Mouse (Mus musculus) kidney, adult 2 months (tissue): Measurements from ENCODE around the gene Tmeff2. TPM values are rescaled to one million over a fixed set of nuclear protein-coding genes. Genes with fewer than 3 reads are reported as not detected.
A peak's percentile ranks its signal among the peaks of the same experiment; 100 is the strongest.

ENCODE experiments used
- DNase-seq: peaks from one replicate; pipeline ENCODE4 v3.0.0; 2021
- H3K27ac ChIP-seq: fragments of 200-500 bp; 2 replicates; pipeline ENCODE4 v1.5.1; 2012; ENCODE audit warnings: low read depth, low read length, control low read depth, inconsistent platforms; ENCODE audit not compliant: insufficient read depth
- H3K27me3 ChIP-seq: fragments of 200-500 bp; replicated peaks from 2 replicates; pipeline ENCODE4 v1.6.1; 2012; ENCODE audit warnings: mild to moderate bottlenecking, moderate library complexity, low read length, inconsistent platforms; ENCODE audit not compliant: control insufficient read depth, insufficient read depth
- H3K36me3 ChIP-seq: fragments of 200-500 bp; 2 replicates; pipeline ENCODE4 v1.6.1; 2012; ENCODE audit warnings: mild to moderate bottlenecking, moderate library complexity, low read length, inconsistent platforms; ENCODE audit not compliant: control insufficient read depth, insufficient read depth
- H3K4me1 ChIP-seq: fragments of 200-500 bp; 2 replicates; pipeline ENCODE4 v1.6.1; 2011; ENCODE audit warnings: low read length; ENCODE audit not compliant: control insufficient read depth, insufficient read depth
- H3K4me3 ChIP-seq: fragments of 200-500 bp; 2 replicates; pipeline ENCODE4 v1.5.1; 2011; ENCODE audit warnings: mild to moderate bottlenecking, low read depth, low read length, control low read depth; ENCODE audit not compliant: insufficient read depth
- CTCF ChIP-seq: fragments of 200-500 bp; conservative IDR thresholded peaks from 2 replicates; pipeline ENCODE4 v1.5.1; 2011; ENCODE audit warnings: low read depth, mild to moderate bottlenecking, control low read depth, low read length, moderate library complexity, mixed read lengths; ENCODE audit not compliant: insufficient read depth, insufficient read length
- POLR2A ChIP-seq: fragments of 200-500 bp; IDR thresholded peaks from one replicate; pipeline ENCODE4 v1.6.1; 2011; ENCODE audit warnings: low read depth, low read length, control low read depth
- WGBS: fragments of 180-500 bp; shearing (Covaris S2); methylation state at CpG from one replicate; pipeline ENCODE4 v1.1.7; 2018; 5-methylcytosine and 5-hydroxymethylcytosine counted together
- polyA plus RNA-seq: library from polyadenylated mRNA; depleted of rRNA; stranded (reverse); fragments of >200 nt; gene quantifications from 2 replicates; pipeline ENCODE4 v1.2.3, GENCODE M21; 2012

The Tmeff2 gene
- polyA plus RNA-seq, 1 experiment: 0.52 TPM

- H3K27ac ChIP-seq: no peak overlapping the region
- H3K4me1 ChIP-seq: no peaks in the 10 kb centered on the region
- H3K4me3 ChIP-seq: no peak overlapping the region
- no peak for TF ChIP-seq CTCF
- TF ChIP-seq POLR2A: no peak
- H3K36me3 ChIP-seq: no peaks in the 10 kb centered on the region
- H3K27me3 ChIP-seq: no peaks in the 10 kb centered on the region
- DNase-seq: no peak
- 86% methylated on average over 3 of the region's 3 CpGs for WGBS
Measured at GRCm38 (mm10) chr1:51215631-51216030, 315.2 kb downstream of the Tmeff2 start.

DNA sequence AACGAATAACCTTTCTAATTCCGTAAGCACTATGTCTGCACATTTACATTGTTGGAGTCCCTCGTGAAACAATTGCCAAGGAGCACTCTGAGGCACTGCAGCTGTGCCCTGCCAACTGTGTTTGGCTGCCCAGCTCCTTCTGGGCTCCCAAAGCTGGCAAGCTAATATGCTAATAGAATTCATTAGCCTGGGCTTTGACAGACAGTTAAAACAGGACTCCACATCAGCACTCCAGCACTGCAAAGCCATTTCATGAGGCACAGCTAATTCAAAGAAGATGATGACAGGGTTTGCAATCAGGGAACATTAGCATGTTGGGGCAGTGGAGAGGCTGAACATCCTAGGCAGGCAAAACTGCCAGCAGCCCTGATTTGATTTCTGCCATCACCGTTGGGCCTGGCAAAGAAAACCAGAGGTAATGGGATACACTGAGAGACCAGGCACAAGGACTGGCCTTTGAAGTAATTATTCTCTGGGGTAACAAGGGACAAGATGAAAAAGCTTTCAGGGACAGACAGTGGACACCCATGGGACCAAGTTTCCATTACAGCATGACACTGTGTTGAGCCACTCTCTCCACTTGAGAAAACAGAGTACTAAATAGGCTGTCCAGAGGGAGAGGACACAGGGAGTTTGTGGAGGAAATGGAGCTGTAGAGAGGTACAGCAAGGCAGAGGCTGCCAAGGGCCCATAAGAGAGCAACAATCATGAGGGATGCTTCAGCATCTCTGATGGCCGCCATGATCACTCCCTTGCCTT is 316.0 kb downstream of the Tmeff2 start:
- 76% methylated on average over 5 of the region's 5 CpGs for WGBS
- no peaks in the 10 kb centered on the region for H3K27me3 ChIP-seq
- TF ChIP-seq POLR2A: no peak
- no peak for TF ChIP-seq CTCF
- no peaks in the 10 kb centered on the region for H3K4me1 ChIP-seq
- DNase-seq: peak; percentile 6
- no peaks in the 10 kb centered on the region for H3K36me3 ChIP-seq
- no peak overlapping the region for H3K27ac ChIP-seq
- H3K4me3 ChIP-seq: no peak overlapping the region

DNA sequence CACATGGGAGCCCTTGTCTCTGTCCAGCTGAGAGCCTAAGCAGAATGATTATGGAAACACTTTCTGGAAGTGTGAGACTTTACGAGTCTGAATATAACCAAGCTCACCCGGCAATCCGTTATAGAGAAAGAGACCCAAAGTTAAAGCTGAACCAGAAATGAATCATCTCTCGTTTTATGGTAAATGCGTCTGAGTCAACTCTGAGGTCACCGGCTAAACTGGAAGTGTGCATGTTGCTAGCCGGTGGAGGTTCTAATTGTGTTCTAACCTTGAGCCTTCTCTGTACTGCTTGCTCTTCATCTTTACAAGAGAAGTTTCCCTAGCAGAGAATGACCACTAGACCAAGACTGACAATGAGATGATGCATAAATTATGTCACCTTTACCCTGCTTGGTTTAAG is 316.8 kb downstream of the Tmeff2 start:
- TF ChIP-seq POLR2A: no peak
- TF ChIP-seq CTCF: no peak
- Histone ChIP-seq H3K27ac (no peak overlapping the region), H3K4me3 (no peak overlapping the region), H3K4me1 (no peaks in the 10 kb centered on the region), H3K36me3 (no peaks in the 10 kb centered on the region), H3K27me3 (no peaks in the 10 kb centered on the region)
- DNase-seq: no peak
- WGBS: 86% methylated on average over 7 of the region's 7 CpGs

DNA sequence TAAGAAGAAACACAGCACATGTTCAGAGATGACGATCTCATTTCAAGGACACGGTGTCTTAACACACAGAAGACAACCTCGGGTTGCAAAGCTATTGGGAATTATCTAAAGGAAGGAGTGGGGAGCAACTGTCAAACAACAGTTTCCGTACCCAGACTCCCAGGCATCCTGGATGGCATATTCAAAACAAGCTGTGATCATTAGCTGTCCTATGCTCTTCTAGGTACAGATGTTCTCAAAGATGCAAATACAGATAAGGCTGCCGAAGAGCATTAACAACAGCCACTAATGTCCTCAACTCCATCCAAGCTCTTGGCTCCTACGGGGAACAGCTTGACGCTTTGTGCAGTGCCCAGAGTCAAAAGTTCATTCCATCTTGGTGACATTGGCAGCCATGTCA is 324.7 kb downstream of the Tmeff2 start:
- Histone ChIP-seq H3K27me3 (no peaks in the 10 kb centered on the region), H3K4me3 (no peak overlapping the region), H3K36me3 (no peaks in the 10 kb centered on the region), H3K4me1 (no peaks in the 10 kb centered on the region), H3K27ac (no peak overlapping the region)
- 85% methylated on average over 7 of the region's 7 CpGs for WGBS
- no peak for DNase-seq
- TF ChIP-seq POLR2A (no peak), CTCF (no peak)
